Mouse (Mus musculus) spleen, adult 2 months (tissue): ENCODE data around the gene Cntrl.

ENCODE experiments used
- CTCF ChIP-seq: fragments of 200-500 bp; IDR thresholded peaks from 2 replicates; pipeline ENCODE4 v1.5.1; 2011; ENCODE audit warnings: mild to moderate bottlenecking, inconsistent platforms; ENCODE audit not compliant: insufficient read depth, insufficient read length, insufficient replicate concordance; ENCODE audit errors: extremely low read depth
- POLR2A ChIP-seq: fragments of 200-500 bp; IDR thresholded peaks from 2 replicates; pipeline ENCODE4 v1.6.1; 2011; ENCODE audit warnings: low read depth, low read length, inconsistent platforms

DNA sequence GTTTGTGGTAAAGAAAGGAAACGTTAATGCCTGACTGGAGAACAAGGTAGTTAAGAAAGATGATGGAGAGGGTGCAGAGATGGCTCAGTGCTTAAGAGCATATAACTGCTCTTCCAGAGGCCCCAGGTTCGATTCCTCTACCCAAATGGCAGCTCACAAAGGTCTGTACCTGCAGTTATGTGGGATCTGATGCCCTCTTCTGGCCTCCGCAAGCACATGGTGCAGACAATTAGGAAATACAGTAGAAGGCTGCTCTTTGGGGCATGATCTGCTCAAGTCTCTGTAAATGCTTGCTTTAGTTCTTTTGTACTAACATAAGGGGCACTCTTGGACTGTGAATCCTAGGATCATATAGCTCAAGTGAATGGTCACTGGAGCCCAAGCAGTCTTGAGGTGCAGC lies 580 bp upstream of the Cntrl start:
- peak; percentile 57; the same call in 1 of the 2 replicates for TF ChIP-seq CTCF
- TF ChIP-seq POLR2A: no peak; the same call in 1 of the 2 replicates
